8 mouse cellular contexts compared by ENCODE assay signal in the genomic region with DNA sequence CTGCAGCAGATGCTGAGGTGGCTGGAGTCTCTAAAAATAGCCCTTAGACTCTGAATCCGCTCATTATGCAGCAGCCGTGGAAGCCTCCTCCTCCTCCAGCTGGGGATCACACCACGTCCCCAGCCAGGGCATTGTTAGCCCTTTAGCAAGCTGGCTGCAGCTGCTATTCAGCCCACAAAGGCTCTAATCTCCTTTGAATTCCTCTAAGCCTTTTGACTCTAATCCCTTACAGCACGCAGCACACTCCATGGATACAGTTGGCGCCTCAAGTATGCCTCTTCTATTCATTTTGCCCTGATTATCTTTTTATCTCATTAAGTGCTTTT.
DNase-seq lines count a peak whose midpoint lies in the region; ATAC-seq and TF ChIP-seq lines count a peak whose summit lies in the region.

No protein-coding gene starts in this region.

- H3K4me1 ChIP-seq in forebrain, embryonic 11.5 days (replicated peaks; ENCODE audit: control insufficient read depth, insufficient read depth, low read length): peaks cover 23% of the 10 kb centered on the region
- peaks cover 5% of the 10 kb centered on the region; the same call in 1 of the 2 replicates for H3K4me1 ChIP-seq in intestine, embryonic 16.5 days (ENCODE audit: control insufficient read depth, insufficient read depth, low read length)

- peak; percentile 96 for ATAC-seq in forebrain, embryonic 11.5 days (replicated peaks; ENCODE audit: low FRiP score)
- peak; percentile 67 for ATAC-seq in intestine, embryonic 16.5 days
- no peak for ATAC-seq in cerebellum, adult (ENCODE audit: insufficient number of reproducible peaks, low FRiP score, low TSS enrichment)

- no peaks in the 10 kb centered on the region for H3K36me3 ChIP-seq in forebrain, embryonic 11.5 days (ENCODE audit: control insufficient read depth, insufficient read depth, low read length)
- H3K36me3 ChIP-seq in intestine, embryonic 16.5 days (ENCODE audit: control insufficient read depth, insufficient read depth, low read length): no peaks in the 10 kb centered on the region
- no peaks in the 10 kb centered on the region for H3K36me3 ChIP-seq in myocyte (ENCODE audit: control insufficient read depth, insufficient read depth)

- no peak overlapping the region for H3K4me3 ChIP-seq in forebrain, embryonic 11.5 days (ENCODE audit: low read depth, low read length)
- no peak overlapping the region for H3K4me3 ChIP-seq in intestine, embryonic 16.5 days (ENCODE audit: low read length)
- H3K4me3 ChIP-seq in myocyte: no peak overlapping the region

- H3K27me3 ChIP-seq in forebrain, embryonic 11.5 days (ENCODE audit: control insufficient read depth, insufficient read depth, low read length): peaks cover 70% of the 10 kb centered on the region
- no peaks in the 10 kb centered on the region for H3K27me3 ChIP-seq in intestine, embryonic 16.5 days (replicated peaks; ENCODE audit: control insufficient read depth, insufficient read depth, low read length)
- H3K27me3 ChIP-seq in myocyte (ENCODE audit: control insufficient read depth, insufficient read depth, insufficient read length): no peaks in the 10 kb centered on the region

- no peaks in the 10 kb centered on the region; the same call in 1 of the 2 replicates for H3K9me3 ChIP-seq in forebrain, embryonic 11.5 days (ENCODE audit: control insufficient read depth, low read length)
- no peaks in the 10 kb centered on the region for H3K9me3 ChIP-seq in intestine, embryonic 16.5 days (ENCODE audit: control insufficient read depth, low read length)

- no peak overlapping the region for H3ac ChIP-seq in myocyte (ENCODE audit: control insufficient read depth, insufficient read length)

- peak overlapping the region; percentile 38; the same call in 1 of the 2 replicates for H3K4me2 ChIP-seq in forebrain, embryonic 11.5 days (ENCODE audit: low read depth, low read length, severe bottlenecking)
- no peak overlapping the region for H3K4me2 ChIP-seq in intestine, embryonic 16.5 days (ENCODE audit: low read depth, low read length)
- no peak overlapping the region for H3K4me2 ChIP-seq in myocyte (ENCODE audit: low read depth)

- TF ChIP-seq POLR2A in myocyte (IDR thresholded peaks at IDR 0.05; ENCODE audit: insufficient read length, low read depth): no peak

- no peak overlapping the region; the same call in 1 of the 2 replicates for H3K9ac ChIP-seq in forebrain, embryonic 11.5 days (ENCODE audit: low read length)
- no peak overlapping the region for H3K9ac ChIP-seq in intestine, embryonic 16.5 days (ENCODE audit: low read depth, low read length)

- WGBS in forebrain, embryonic 11.5 days: under 1% methylated on average over 5 of the region's 5 CpGs
- 33% methylated on average over 5 of the region's 5 CpGs for WGBS in intestine, embryonic 16.5 days

- peak overlapping the region; percentile 68; the same call in 1 of the 2 replicates for H3K27ac ChIP-seq in forebrain, embryonic 11.5 days (ENCODE audit: low read depth, low read length)
- H3K27ac ChIP-seq in intestine, embryonic 16.5 days (ENCODE audit: low read length): no peak overlapping the region

- no peaks in the 10 kb centered on the region for H3K79me2 ChIP-seq in myocyte (ENCODE audit: control insufficient read depth, insufficient read depth)

- peak; percentile 57 for DNase-seq in layer of hippocampus, adult 9-11 months
- no peak for DNase-seq in layer of hippocampus, postnatal 10 days (ENCODE audit: low spot score in 2 of 2)
- DNase-seq in forebrain, embryonic 11.5 days (ENCODE audit: low spot score): peak; percentile 89
- DNase-seq in cerebellum, adult 11-12 months: no peak
- no peak for DNase-seq in adrenal gland, postnatal 25 days

TF ChIP-seq in myocyte, 11 proteins besides CTCF, POLR2A, EP300 and RAD21:
- TF ChIP-seq CEBPB (IDR thresholded peaks at IDR 0.05; ENCODE audit: insufficient read depth, poor library complexity, severe bottlenecking) (no peak), MYOD1 (IDR thresholded peaks at IDR 0.05; ENCODE audit: control insufficient read depth in 1 of 3, insufficient read length in 2 of 3, low read depth in 2 of 3) (peak; percentile 32 to 85 (median 64)), SRF (IDR thresholded peaks at IDR 0.05; ENCODE audit: control insufficient read depth, insufficient read length, low read depth) (no peak), MYOG (IDR thresholded peaks at IDR 0.05; ENCODE audit: control insufficient read depth in 1 of 3, insufficient read depth in 1 of 3, insufficient read length in 2 of 3, low read depth in 2 of 3) (peak; percentile 77 to 90 (median 87)), REST (IDR thresholded peaks at IDR 0.05; ENCODE audit: insufficient read depth, insufficient read length) (no peak), TCF3 (IDR thresholded peaks at IDR 0.05; ENCODE audit: insufficient read length, low read depth) (peak; percentile 34), USF1 (IDR thresholded peaks at IDR 0.05; ENCODE audit: low read depth) (no peak), POLR2AphosphoS2 (IDR thresholded peaks at IDR 0.05; ENCODE audit: insufficient read length, low read depth) (no peak), MAX (IDR thresholded peaks at IDR 0.05; ENCODE audit: low read depth) (no peak), E2F4 (IDR thresholded peaks at IDR 0.05; ENCODE audit: insufficient read depth) (no peak), TCF12 (IDR thresholded peaks at IDR 0.05; ENCODE audit: insufficient read depth, poor library complexity, severe bottlenecking) (peak; percentile 62)

Comparison
In these comparisons a context has a peak if more than half of its experiments do, and no peak if none do; other contexts are left out.
1. DNase-seq: peak in layer of hippocampus, adult 9-11 months (single experiment) and forebrain, embryonic 11.5 days (single experiment); none in layer of hippocampus, postnatal 10 days (0 of 2), cerebellum, adult 11-12 months (single experiment) and adrenal gland, postnatal 25 days (single experiment).